Mouse (Mus musculus) embryonic facial prominence, embryonic 11.5 days (tissue): ENCODE measurements around the gene Aadacl4. TPM values are rescaled to one million over a fixed set of nuclear protein-coding genes. Genes with fewer than 3 reads are reported as not detected.

Experiments used
- polyA plus RNA-seq: library from polyadenylated mRNA; unstranded; fragments of >200 nt; fragmentation: Nextera tagmentation; extraction: Ambion mirVana; gene quantifications from 2 replicates; pipeline ENCODE4 v1.2.1, GENCODE M21; 2014

The Aadacl4 gene
- polyA plus RNA-seq, 1 experiment from 2014 or later: not detected

Other genes with a start within 250 kb of the Aadacl4 start
- not detected in 2 replicates for gene Pramef20, start 235.8 kb upstream of the Aadacl4 start, polyA plus RNA-seq
- gene Pramef12, start 205.2 kb upstream of the Aadacl4 start, polyA plus RNA-seq: not detected in 2 replicates
- gene 1700012P22Rik, start 174.9 kb upstream of the Aadacl4 start, polyA plus RNA-seq: not detected in 2 replicates
- gene Gm9944, start 160.4 kb upstream of the Aadacl4 start, polyA plus RNA-seq: not detected in 2 replicates
- not detected in 2 replicates for gene Aadacl3, start 150.0 kb upstream of the Aadacl4 start, polyA plus RNA-seq
- not detected in 2 replicates for gene 9430007A20Rik, start 93.9 kb upstream of the Aadacl4 start, polyA plus RNA-seq
- not detected in 2 replicates for gene Gm13124, start 48.6 kb upstream of the Aadacl4 start, polyA plus RNA-seq
- not detected in 2 replicates for gene Gm436, start 72.7 kb downstream of the Aadacl4 start, polyA plus RNA-seq
- gene Gm13178, start 107.7 kb downstream of the Aadacl4 start, polyA plus RNA-seq: not detected in 2 replicates
- gene Gm438, start 172.9 kb downstream of the Aadacl4 start, polyA plus RNA-seq: not detected in 2 replicates